Mouse (Mus musculus) thymus, adult 2 months (tissue): ENCODE measurements around the gene Fam178b. TPM values are rescaled to one million over a fixed set of nuclear protein-coding genes. Genes with fewer than 3 reads are reported as not detected.

Experiments
- DNase-seq: peaks from one replicate; pipeline ENCODE4 v3.0.0; 2021
- H3K27ac ChIP-seq: fragments of 200-500 bp; 2 replicates; pipeline ENCODE4 v1.5.1; 2012; ENCODE audit warnings: low read length, control low read depth; ENCODE audit not compliant: control insufficient read depth, insufficient read depth
- H3K27me3 ChIP-seq: fragments of 200-500 bp; 2 replicates; pipeline ENCODE4 v1.6.1; 2012; ENCODE audit warnings: mild to moderate bottlenecking, low read length, moderate library complexity, mixed read lengths; ENCODE audit not compliant: control insufficient read depth, insufficient read depth
- H3K36me3 ChIP-seq: fragments of 200-500 bp; 2 replicates; pipeline ENCODE4 v1.6.1; 2012; ENCODE audit warnings: mild to moderate bottlenecking, low read length, moderate library complexity; ENCODE audit not compliant: control insufficient read depth, insufficient read depth
- H3K4me1 ChIP-seq: fragments of 200-500 bp; replicated peaks from 2 replicates; pipeline ENCODE4 v1.6.1; 2012; ENCODE audit warnings: low read length; ENCODE audit not compliant: control insufficient read depth, insufficient read depth
- H3K4me3 ChIP-seq: fragments of 200-500 bp; 2 replicates; pipeline ENCODE4 v1.5.1; 2012; ENCODE audit warnings: mild to moderate bottlenecking, low read length, control low read depth, moderate library complexity; ENCODE audit not compliant: control insufficient read depth, insufficient read depth
- CTCF ChIP-seq: fragments of 200-500 bp; IDR thresholded peaks from 2 replicates; pipeline ENCODE4 v1.5.1; 2012; ENCODE audit warnings: mild to moderate bottlenecking, control low read depth, low read length, moderate library complexity, borderline replicate concordance; ENCODE audit not compliant: control insufficient read depth, poor library complexity, insufficient read depth; ENCODE audit errors: extremely low read depth
- POLR2A ChIP-seq: fragments of 200-500 bp; IDR thresholded peaks from 2 replicates; pipeline ENCODE4 v1.6.1; 2012; ENCODE audit warnings: mild to moderate bottlenecking, low read length, control low read depth, moderate library complexity; ENCODE audit not compliant: control insufficient read depth, poor library complexity, insufficient read depth; ENCODE audit errors: extremely low read depth
- WGBS: fragments of 180-500 bp; shearing (Covaris S2); methylation state at CpG from one replicate; pipeline ENCODE4 v1.1.7; 2018; 5-methylcytosine and 5-hydroxymethylcytosine counted together
- polyA plus RNA-seq: library from polyadenylated mRNA; depleted of rRNA; stranded (reverse); fragments of >200 nt; gene quantifications from 2 replicates; pipeline ENCODE4 v1.2.3, GENCODE M21; 2012; rRNA removed

Gene Fam178b
- polyA plus RNA-seq, 1 experiment: 1.9 TPM

GRCm38 (mm10) chr1:36523332-36524013, 159.5 kb downstream of the Fam178b start:
- Histone ChIP-seq H3K27me3 (no peaks in the 10 kb centered on the region), H3K4me3 (no peak overlapping the region), H3K4me1 (no peaks in the 10 kb centered on the region), H3K36me3 (peaks cover 52% of the 10 kb centered on the region), H3K27ac (no peak overlapping the region)
- TF ChIP-seq POLR2A (no peak), CTCF (no peak)
- 96% methylated on average over 9 of the region's 9 CpGs for WGBS
- no peak for DNase-seq

GRCm38 (mm10) chr1:36522210-36522609, 160.8 kb downstream of the Fam178b start:
- TF ChIP-seq POLR2A (no peak), CTCF (no peak)
- H3K36me3 ChIP-seq: peaks cover 52% of the 10 kb centered on the region
- no peak overlapping the region for H3K4me3 ChIP-seq
- DNase-seq: no peak
- 88% methylated on average over 7 of the region's 7 CpGs for WGBS
- H3K4me1 ChIP-seq: no peaks in the 10 kb centered on the region
- H3K27me3 ChIP-seq: no peaks in the 10 kb centered on the region
- H3K27ac ChIP-seq: no peak overlapping the region

- DNase-seq: no peak
- H3K27me3 ChIP-seq: no peaks in the 10 kb centered on the region
- H3K27ac ChIP-seq: no peak overlapping the region
- peaks cover 40% of the 10 kb centered on the region for H3K36me3 ChIP-seq
- H3K4me3 ChIP-seq: no peak overlapping the region
- TF ChIP-seq POLR2A: no peak
- TF ChIP-seq CTCF: no peak
- no peaks in the 10 kb centered on the region for H3K4me1 ChIP-seq
- 92% methylated on average over 11 of the region's 11 CpGs for WGBS
Observed at GRCm38 (mm10) chr1:36519626-36520025, 163.4 kb downstream of the Fam178b start.

- DNase-seq: no peak
- no peak overlapping the region for H3K4me3 ChIP-seq
- peaks cover 28% of the 10 kb centered on the region for H3K36me3 ChIP-seq
- 93% methylated on average over 3 of the region's 3 CpGs for WGBS
- H3K27me3 ChIP-seq: no peaks in the 10 kb centered on the region
- H3K27ac ChIP-seq: no peak overlapping the region
- no peak for TF ChIP-seq CTCF
- no peak for TF ChIP-seq POLR2A
- H3K4me1 ChIP-seq: no peaks in the 10 kb centered on the region
Observed at GRCm38 (mm10) chr1:36518259-36518658, 164.7 kb downstream of the Fam178b start.

GRCm38 (mm10) chr1:36513718-36514117, 169.3 kb downstream of the Fam178b start:
- Histone ChIP-seq H3K4me3 (no peak overlapping the region), H3K27ac (no peak overlapping the region), H3K36me3 (no peaks in the 10 kb centered on the region), H3K27me3 (no peaks in the 10 kb centered on the region), H3K4me1 (peaks cover 5% of the 10 kb centered on the region)
- TF ChIP-seq CTCF: no peak
- no peak for TF ChIP-seq POLR2A
- DNase-seq: peak; percentile 26
- 96% methylated on average over 2 of the region's 2 CpGs for WGBS

GRCm38 (mm10) chr1:36513310-36513709, 169.7 kb downstream of the Fam178b start:
- no peak for DNase-seq
- no peak for TF ChIP-seq POLR2A
- H3K4me1 ChIP-seq: peaks cover 5% of the 10 kb centered on the region
- H3K27me3 ChIP-seq: no peaks in the 10 kb centered on the region
- no peak overlapping the region for H3K4me3 ChIP-seq
- H3K36me3 ChIP-seq: no peaks in the 10 kb centered on the region
- WGBS: 59% methylated on average over 1 of the region's 1 CpGs
- no peak overlapping the region for H3K27ac ChIP-seq

GRCm38 (mm10) chr1:36512966-36513280, 170.1 kb downstream of the Fam178b start:
- TF ChIP-seq CTCF (no peak), POLR2A (no peak)
- Histone ChIP-seq H3K27me3 (no peaks in the 10 kb centered on the region), H3K4me1 (peaks cover 5% of the 10 kb centered on the region), H3K36me3 (no peaks in the 10 kb centered on the region), H3K4me3 (peak overlapping the region; percentile 68), H3K27ac (no peak overlapping the region)
- DNase-seq: no peak
- 6% methylated on average over 16 of the region's 16 CpGs for WGBS

Other genes with a start within 250 kb of the Fam178b start
- gene Lman2l, start 237.9 kb downstream of the Fam178b start, polyA plus RNA-seq: 62.4 and 65.6 TPM in 2 replicates
- 15.3 and 18.0 TPM in 2 replicates for gene Cnnm4, start 211.6 kb downstream of the Fam178b start, polyA plus RNA-seq
- 51.2 and 59.9 TPM in 2 replicates for gene Cnnm3, start 171.3 kb downstream of the Fam178b start, polyA plus RNA-seq
- gene Ankrd23, start 146.3 kb downstream of the Fam178b start, polyA plus RNA-seq: 40.4 and 56.2 TPM in 2 replicates
- not detected in 2 replicates for gene Gm42417, start 143.8 kb downstream of the Fam178b start, polyA plus RNA-seq
- 48.4 and 51.8 TPM in 2 replicates for gene Ankrd39, start 135.7 kb downstream of the Fam178b start, polyA plus RNA-seq
- gene Sema4c, start 124.8 kb downstream of the Fam178b start, polyA plus RNA-seq: 15.5 and 16.8 TPM in 2 replicates
- 395 and 432 TPM in 2 replicates for gene Cox5b, start 8.3 kb upstream of the Fam178b start, polyA plus RNA-seq
- not detected in 2 replicates for gene 4933424G06Rik, start 27.0 kb upstream of the Fam178b start, polyA plus RNA-seq
- 182 and 213 TPM in 2 replicates for gene Actr1b, start 31.2 kb upstream of the Fam178b start, polyA plus RNA-seq
- 270 and 289 TPM in 2 replicates for gene Zap70, start 78.6 kb upstream of the Fam178b start, polyA plus RNA-seq